Mouse (Mus musculus): ENCODE results near the gene Ikzf1. TPM values are rescaled to one million over a fixed set of nuclear protein-coding genes. Genes with fewer than 3 reads are reported as not detected.

The Ikzf1 gene
- 7.5 TPM for polyA plus RNA-seq (2014; fragmentation: Illumina TruSeq; extraction: RNeasy Lipid Tissue Mini Kit (QIAGEN cat#74804); ENCODE audit: insufficient read depth, low read depth, low replicate concordance)

GRCm38 (mm10) chr11:11684930-11685852, at the start of gene Ikzf1:
Ikzf1 (plus strand) TSS chr11:11685003.

DNA sequence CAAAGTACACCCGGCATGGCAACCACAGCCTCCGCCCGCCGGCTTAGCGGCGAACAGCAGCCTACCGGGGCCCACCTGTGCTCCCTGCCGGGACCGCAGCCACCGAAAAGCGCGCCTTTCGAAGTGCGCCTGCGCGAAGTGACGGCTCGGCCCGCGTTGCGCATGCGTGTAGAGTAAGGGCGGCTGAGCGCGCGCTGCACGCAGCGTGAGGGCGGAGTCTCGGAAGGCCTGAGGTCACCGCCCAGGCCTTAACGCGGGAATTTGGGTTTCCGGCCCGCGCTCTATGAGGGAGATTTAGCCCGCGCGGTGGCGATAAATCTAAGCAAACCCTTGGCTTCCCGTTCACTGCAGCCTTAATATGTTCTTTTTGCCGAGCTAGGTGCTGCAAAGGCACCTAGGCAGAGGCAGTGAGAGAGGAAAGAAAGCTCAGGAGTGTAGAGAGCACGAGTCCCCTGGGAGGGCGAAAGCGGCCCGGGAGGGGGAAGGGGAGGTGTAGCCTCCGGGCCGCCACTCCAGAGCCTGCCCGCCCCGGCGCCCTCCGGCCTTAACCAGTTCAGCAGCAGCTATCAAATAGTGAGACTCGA, 124.1 kb downstream of the Ikzf1 start, which contains the start of gene Fignl1:
TSS of gene Fignl1 (minus strand) at position 143 of the 584 bp plus-strand sequence.

Other genes with a start within 250 kb of the Ikzf1 start
- gene Spata48, start 222.9 kb upstream of the Ikzf1 start, polyA plus RNA-seq (2014; fragmentation: Illumina TruSeq; extraction: RNeasy Lipid Tissue Mini Kit (QIAGEN cat#74804); ENCODE audit: insufficient read depth, low read depth, low replicate concordance), result not detected
- 0.12 TPM for gene Zpbp, start 222.6 kb upstream of the Ikzf1 start, polyA plus RNA-seq (2014; fragmentation: Illumina TruSeq; extraction: RNeasy Lipid Tissue Mini Kit (QIAGEN cat#74804); ENCODE audit: insufficient read depth, low read depth, low replicate concordance)
- not detected for gene 4930512M02Rik, start 57.2 kb upstream of the Ikzf1 start, polyA plus RNA-seq (2014; fragmentation: Illumina TruSeq; extraction: RNeasy Lipid Tissue Mini Kit (QIAGEN cat#74804); ENCODE audit: insufficient read depth, low read depth, low replicate concordance)
- gene Fignl1, start 124.0 kb downstream of the Ikzf1 start, polyA plus RNA-seq (2014; fragmentation: Illumina TruSeq; extraction: RNeasy Lipid Tissue Mini Kit (QIAGEN cat#74804); ENCODE audit: insufficient read depth, low read depth, low replicate concordance), result 1.2 TPM
- gene Ddc, start 213.1 kb downstream of the Ikzf1 start, polyA plus RNA-seq (2014; fragmentation: Illumina TruSeq; extraction: RNeasy Lipid Tissue Mini Kit (QIAGEN cat#74804); ENCODE audit: insufficient read depth, low read depth, low replicate concordance), result 4.7 TPM

Measured in lung, adult 10 weeks (tissue).